Mouse (Mus musculus): Measurements from ENCODE around the gene Cpvl. TPM values are rescaled to one million over a fixed set of nuclear protein-coding genes. Genes with fewer than 3 reads are reported as not detected.
A peak's percentile ranks its signal among the peaks of the same experiment; 100 is the strongest.

The Cpvl gene
- polyA plus RNA-seq, 1 experiment from 2014 or later, result 0.16 TPM

DNA sequence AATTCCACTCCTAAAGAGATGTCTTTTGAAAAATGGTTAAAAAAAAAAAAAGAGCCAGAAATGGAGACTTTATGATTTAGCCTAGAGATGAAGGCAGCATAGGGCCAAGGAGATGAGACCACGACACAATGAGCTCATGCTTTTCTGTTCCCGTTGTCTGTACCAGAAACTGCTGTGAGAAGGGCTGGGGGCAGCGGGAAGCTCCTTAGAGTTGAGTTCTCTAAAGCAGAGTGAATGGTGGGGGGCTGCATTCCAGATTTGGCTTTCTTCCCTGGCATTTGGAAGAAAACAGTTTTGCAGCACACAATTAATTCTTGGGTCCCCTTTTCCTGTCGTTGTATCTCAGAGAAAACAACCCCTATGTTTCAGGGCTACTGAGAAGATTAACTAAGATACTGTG is 30.8 kb upstream of the Cpvl start:
- ATAC-seq (ENCODE audit: insufficient read depth) (peak; percentile 65), DNase-seq (peak; percentile 76)
- H3K9ac ChIP-seq, result no peak overlapping the region
- H3K4me3 ChIP-seq (ENCODE audit: low read depth, low read length), result no peak overlapping the region
- no peak for TF ChIP-seq CTCF (IDR thresholded peaks at IDR 0.05; ENCODE audit: low read depth)
- peak overlapping the region; percentile 51 for H3K27ac ChIP-seq (ENCODE audit: low read depth)
- H3K9me3 ChIP-seq (ENCODE audit: low read depth, low read length), result no peaks in the 10 kb centered on the region
- H3K4me1 ChIP-seq (ENCODE audit: insufficient read depth), result peaks cover 29% of the 10 kb centered on the region
- H3K27me3 ChIP-seq (ENCODE audit: insufficient read depth, low read length), result no peaks in the 10 kb centered on the region
- WGBS, result 36% methylated on average over 4 of the region's 4 CpGs
- no peaks in the 10 kb centered on the region for H3K36me3 ChIP-seq (ENCODE audit: insufficient read depth)
- H3K4me2 ChIP-seq, result no peak overlapping the region

DNA sequence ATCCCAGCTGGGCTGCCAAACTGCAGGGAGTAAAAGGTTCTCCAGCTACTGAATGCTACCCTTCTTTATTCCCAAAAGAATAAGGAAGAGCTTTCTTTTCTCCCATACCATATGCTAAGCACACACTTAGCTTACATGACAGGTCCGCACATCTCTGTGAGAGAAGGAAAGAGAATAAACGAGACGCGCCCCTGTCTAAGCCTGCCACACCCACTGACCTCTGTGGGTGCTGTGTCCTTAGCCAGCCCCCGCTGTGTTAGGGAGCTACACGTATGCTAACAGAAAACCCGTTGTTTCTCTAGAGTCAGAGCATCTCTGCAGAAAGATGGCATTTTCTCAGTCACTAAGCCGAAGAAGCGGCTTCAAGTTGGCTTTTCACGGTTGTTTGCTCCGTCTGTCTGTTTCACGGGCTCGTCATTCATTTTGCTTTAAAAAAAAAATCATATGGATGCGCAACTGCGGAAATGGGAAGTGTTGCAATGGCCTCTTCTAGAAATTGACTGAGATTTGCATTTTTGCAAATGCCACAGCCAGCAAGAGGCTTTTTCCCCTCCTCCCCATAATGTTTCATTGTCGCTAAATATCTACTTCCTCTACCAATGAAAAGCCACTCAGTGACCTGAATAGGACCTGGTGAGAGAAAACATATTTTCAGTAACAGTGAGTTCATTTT is 30.1 kb upstream of the Cpvl start:
- Histone ChIP-seq H3K36me3 (ENCODE audit: insufficient read depth) (no peaks in the 10 kb centered on the region), H3K9me3 (ENCODE audit: low read depth, low read length) (no peaks in the 10 kb centered on the region), H3K27me3 (ENCODE audit: insufficient read depth, low read length) (no peaks in the 10 kb centered on the region), H3K4me3 (ENCODE audit: low read depth, low read length) (no peak overlapping the region), H3K9ac (no peak overlapping the region), H3K4me1 (ENCODE audit: insufficient read depth) (peaks cover 28% of the 10 kb centered on the region), H3K4me2 (peak overlapping the region; percentile 8), H3K27ac (ENCODE audit: low read depth) (peak overlapping the region; percentile 51)
- 57% methylated on average over 16 of the region's 16 CpGs for WGBS
- peak; percentile 18; the same call in 1 of the 2 replicates for ATAC-seq (ENCODE audit: insufficient read depth)
- TF ChIP-seq CTCF (IDR thresholded peaks at IDR 0.05; ENCODE audit: low read depth), result no peak
- DNase-seq, result peak; percentile 70

DNA sequence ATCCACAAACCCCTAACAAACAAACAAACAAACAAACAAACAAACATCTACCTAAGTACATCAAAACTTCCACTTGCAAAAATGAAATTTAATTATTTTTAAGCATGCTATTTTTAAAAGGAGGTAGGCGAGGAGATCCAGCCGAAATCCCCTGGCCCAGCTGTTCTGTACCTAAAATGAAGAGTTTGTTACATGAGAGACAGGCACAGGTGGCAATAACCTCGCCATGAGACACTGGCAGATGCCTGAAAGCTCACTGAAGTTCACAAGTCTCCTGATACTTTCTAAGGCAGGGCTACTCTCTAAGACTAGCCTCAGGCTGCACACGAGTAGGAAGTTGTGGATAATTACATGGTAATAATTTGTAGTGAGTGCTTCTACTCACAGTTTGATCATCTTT is 26.8 kb upstream of the Cpvl start:
- no peak for TF ChIP-seq CTCF (IDR thresholded peaks at IDR 0.05; ENCODE audit: low read depth)
- DNase-seq (no peak), ATAC-seq (ENCODE audit: insufficient read depth) (no peak)
- no peak overlapping the region for H3K9ac ChIP-seq
- no peaks in the 10 kb centered on the region for H3K27me3 ChIP-seq (ENCODE audit: insufficient read depth, low read length)
- H3K4me2 ChIP-seq, result no peak overlapping the region
- H3K4me3 ChIP-seq (ENCODE audit: low read depth, low read length), result no peak overlapping the region
- H3K36me3 ChIP-seq (ENCODE audit: insufficient read depth), result no peaks in the 10 kb centered on the region
- 76% methylated on average over 4 of the region's 4 CpGs for WGBS
- H3K9me3 ChIP-seq (ENCODE audit: low read depth, low read length), result no peaks in the 10 kb centered on the region
- H3K4me1 ChIP-seq (ENCODE audit: insufficient read depth), result peaks cover 22% of the 10 kb centered on the region
- H3K27ac ChIP-seq (ENCODE audit: low read depth), result no peak overlapping the region

DNA sequence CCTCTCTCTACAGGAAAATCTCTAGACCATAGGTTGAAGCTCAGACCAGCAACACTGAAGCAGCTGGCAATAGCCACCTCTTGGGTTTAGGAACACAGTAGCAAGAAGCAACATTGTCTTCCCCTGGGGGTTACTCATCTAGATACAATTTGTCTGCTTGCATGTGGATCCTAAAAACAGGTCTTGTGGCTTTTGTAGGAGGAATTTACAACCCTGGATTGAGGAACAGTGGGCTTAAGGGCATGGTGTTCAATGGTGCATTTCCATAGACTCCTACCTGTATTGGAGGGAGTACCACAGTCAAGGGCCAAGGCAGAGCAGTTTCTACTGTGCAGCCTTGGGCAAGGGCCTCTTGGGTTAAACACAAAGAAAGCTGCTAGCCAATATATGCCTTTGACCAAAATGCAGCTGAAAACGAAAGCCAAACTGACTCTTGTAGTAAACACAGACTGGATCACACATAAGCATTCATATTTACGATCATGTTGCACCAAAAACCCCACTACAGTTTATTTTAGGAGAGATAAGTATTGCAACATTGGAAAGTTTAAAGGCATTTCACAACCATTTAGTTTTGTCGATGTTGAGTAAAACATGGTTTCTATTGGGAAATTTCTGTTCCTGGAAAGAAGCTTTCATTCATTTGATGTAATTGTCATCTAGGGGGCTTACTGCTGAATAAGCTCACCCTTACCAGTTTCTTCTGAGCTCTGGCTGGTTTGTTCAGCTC is 17.9 kb upstream of the Cpvl start:
- 54% methylated on average over 3 of the region's 3 CpGs for WGBS
- no peak for ATAC-seq (ENCODE audit: insufficient read depth)

DNA sequence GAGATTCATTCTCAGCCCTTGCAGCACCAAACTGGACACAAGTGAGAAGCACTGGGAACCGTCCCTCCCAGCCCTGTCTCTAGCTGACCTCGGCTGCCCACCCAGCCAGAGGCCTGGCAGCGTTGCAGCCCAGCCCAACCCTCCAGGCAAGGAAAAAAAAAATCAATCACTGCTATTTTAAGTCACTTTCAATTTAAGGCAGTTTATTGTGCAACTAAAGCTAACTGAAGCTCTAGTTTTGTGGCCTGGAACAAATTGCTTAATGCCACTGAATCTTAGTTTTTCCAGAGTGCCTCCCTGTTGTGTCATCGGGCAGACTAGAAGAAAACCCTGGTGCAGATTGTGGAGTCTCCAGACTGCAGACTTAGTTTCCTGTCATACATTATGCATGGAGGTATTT is 17.0 kb upstream of the Cpvl start:
- no peak for ATAC-seq (ENCODE audit: insufficient read depth)
- Histone ChIP-seq H3K4me2 (no peak overlapping the region), H3K27ac (ENCODE audit: low read depth) (no peak overlapping the region), H3K4me1 (ENCODE audit: insufficient read depth) (0 out of 2 replicates have a peak, but pooled peaks cover 6% of the 10 kb centered on the region), H3K9me3 (ENCODE audit: low read depth, low read length) (no peaks in the 10 kb centered on the region), H3K36me3 (ENCODE audit: insufficient read depth) (no peaks in the 10 kb centered on the region), H3K27me3 (ENCODE audit: insufficient read depth, low read length) (no peaks in the 10 kb centered on the region), H3K9ac (no peak overlapping the region), H3K4me3 (ENCODE audit: low read depth, low read length) (no peak overlapping the region)
- no peak for TF ChIP-seq CTCF (IDR thresholded peaks at IDR 0.05; ENCODE audit: low read depth)
- 43% methylated on average over 4 of the region's 4 CpGs for whole genome bisulfite sequencing
- peak; percentile 67 for DNase-seq

More for the DNA sequence above, 17.9 kb upstream of the Cpvl start:
- Histone ChIP-seq H3K4me3 (ENCODE audit: low read depth, low read length) (no peak overlapping the region), H3K4me1 (ENCODE audit: insufficient read depth) (0 out of 2 replicates have a peak, but pooled peaks cover 6% of the 10 kb centered on the region), H3K4me2 (no peak overlapping the region), H3K9ac (no peak overlapping the region), H3K27ac (ENCODE audit: low read depth) (no peak overlapping the region), H3K27me3 (ENCODE audit: insufficient read depth, low read length) (no peaks in the 10 kb centered on the region), H3K9me3 (ENCODE audit: low read depth, low read length) (no peaks in the 10 kb centered on the region), H3K36me3 (ENCODE audit: insufficient read depth) (no peaks in the 10 kb centered on the region)
- peak; percentile 40 for DNase-seq
- no peak for TF ChIP-seq CTCF (IDR thresholded peaks at IDR 0.05; ENCODE audit: low read depth)

DNA sequence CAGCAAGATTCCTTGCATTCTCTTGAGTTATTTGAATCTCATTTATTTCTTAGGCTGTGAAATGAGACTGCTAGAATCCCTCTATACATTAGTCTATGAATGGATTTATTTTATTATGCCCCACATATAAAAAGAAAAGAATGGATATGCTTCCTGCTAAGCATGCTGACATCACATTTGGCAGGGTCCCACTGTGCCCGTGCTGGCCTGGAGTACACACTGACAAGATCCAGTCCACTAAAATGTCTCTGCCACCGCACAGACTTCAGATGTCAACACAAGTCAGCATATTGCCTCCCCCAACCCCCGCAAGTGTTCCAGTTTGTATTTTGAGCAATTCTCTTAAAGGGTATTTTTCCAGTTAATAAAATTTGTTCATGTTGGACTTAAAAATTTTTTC is 13.9 kb upstream of the Cpvl start:
- Histone ChIP-seq H3K9ac (no peak overlapping the region), H3K27ac (ENCODE audit: low read depth) (no peak overlapping the region), H3K4me3 (ENCODE audit: low read depth, low read length) (no peak overlapping the region), H3K4me1 (ENCODE audit: insufficient read depth) (0 out of 2 replicates have a peak, but pooled peaks cover 8% of the 10 kb centered on the region), H3K27me3 (ENCODE audit: insufficient read depth, low read length) (no peaks in the 10 kb centered on the region), H3K36me3 (ENCODE audit: insufficient read depth) (no peaks in the 10 kb centered on the region), H3K9me3 (ENCODE audit: low read depth, low read length) (no peaks in the 10 kb centered on the region), H3K4me2 (no peak overlapping the region)
- no peak for TF ChIP-seq CTCF (IDR thresholded peaks at IDR 0.05; ENCODE audit: low read depth)
- WGBS, result 48% methylated on average over 3 of the region's 3 CpGs
- peak; percentile 53 for DNase-seq
- no peak for ATAC-seq (ENCODE audit: insufficient read depth)

DNA sequence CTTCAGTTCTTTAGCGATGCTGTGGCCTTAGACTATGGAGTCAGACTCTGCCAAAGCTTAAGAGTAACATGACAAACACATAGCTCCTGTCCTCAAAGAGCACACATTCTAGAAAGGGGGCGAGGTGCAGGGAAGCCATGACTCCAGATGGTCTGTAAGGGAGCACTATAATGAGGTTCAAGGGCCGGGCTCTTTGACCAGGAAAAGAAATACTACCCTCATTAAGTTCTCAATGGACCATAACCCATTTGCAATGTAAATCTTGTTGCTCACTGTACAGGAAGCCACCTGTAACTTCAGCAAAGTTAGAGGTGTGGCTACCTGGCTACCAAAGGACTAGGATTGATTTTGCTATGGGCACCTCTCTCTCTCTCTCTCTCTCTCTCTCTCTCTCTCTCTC is 8.8 kb upstream of the Cpvl start:
- Histone ChIP-seq H3K36me3 (ENCODE audit: insufficient read depth) (no peaks in the 10 kb centered on the region), H3K27me3 (ENCODE audit: insufficient read depth, low read length) (no peaks in the 10 kb centered on the region), H3K4me1 (ENCODE audit: insufficient read depth) (peaks cover 3% of the 10 kb centered on the region; the same call in 1 of the 2 replicates), H3K27ac (ENCODE audit: low read depth) (no peak overlapping the region), H3K4me3 (ENCODE audit: low read depth, low read length) (no peak overlapping the region), H3K4me2 (no peak overlapping the region), H3K9ac (no peak overlapping the region), H3K9me3 (ENCODE audit: low read depth, low read length) (no peaks in the 10 kb centered on the region)
- ATAC-seq (ENCODE audit: insufficient read depth) (no peak), DNase-seq (no peak)
- 82% methylated on average over 3 of the region's 3 CpGs for WGBS
- no peak for TF ChIP-seq CTCF (IDR thresholded peaks at IDR 0.05; ENCODE audit: low read depth)

Data from lung, embryonic 14.5 days (tissue).